Mouse (Mus musculus) left cerebral cortex, postnatal 10 days (tissue): ENCODE data around the gene Dmrtc1a. TPM values are rescaled to one million over a fixed set of nuclear protein-coding genes. Genes with fewer than 3 reads are reported as not detected.
"Not testable (repeated sequence)": the region's sequence is repeated elsewhere in the genome, so short reads cannot be mapped to it uniquely, and the experiment has no call there.

Experiments used
- DNase-seq, 2 experiments: peaks; one replicate each; pipeline ENCODE4 v3.0.0; 2021 to 2022; ENCODE audit warnings: low spot score in 2 of 2, mixed read lengths in 1 of 2; ENCODE audit errors: extremely low spot score in 1 of 2
- intact Hi-C: fragments of 180-260 bp; cut with DNase I; formaldehyde crosslinking; loops from one replicate; pipeline ENCODE4 v1.15.1; 2025
- total RNA-seq, 2 experiments: library from RNA; stranded (reverse); gene quantifications; 2 replicates each; pipeline ENCODE4 v1.2.3; 2021

Gene Dmrtc1a
- total RNA-seq = 1 to 10 TPM; 1.4 to 1.9 TPM

GRCm38 (mm10) chrX:102908587-102908986 is at the start of gene Dmrtc1a, which contains the start of gene 1700011M02Rik:
TSS of gene Dmrtc1a (minus strand) at chrX:102908687.
TSS of gene 1700011M02Rik (plus strand) at chrX:102908905.
- intact Hi-C loops, DNase-seq: not testable (repeated sequence)

- intact Hi-C loops = loop anchor here (10.0 kb wide), 2 partner anchors 235 to 495 kb away; partner anchors contain the start of gene Nap1l2
Measured at GRCm38 (mm10) chrX:102950136-102950535, 41.6 kb upstream of the Dmrtc1a start.

GRCm38 (mm10) chrX:102936743-102937142 is 28.3 kb upstream of the Dmrtc1a start:
- intact Hi-C loops = no loop called here
- no peak for DNase-seq

More at GRCm38 (mm10) chrX:102950136-102950535, 41.6 kb upstream of the Dmrtc1a start:
- not testable (repeated sequence) for DNase-seq

- DNase-seq = no peak
- intact Hi-C loops = no loop called here
Measured at GRCm38 (mm10) chrX:102934395-102934764, 25.9 kb upstream of the Dmrtc1a start.

- intact Hi-C loops = no loop called here
- peak; percentile 18 to 62 for DNase-seq
Measured at GRCm38 (mm10) chrX:102933571-102934394, 25.3 kb upstream of the Dmrtc1a start.

GRCm38 (mm10) chrX:102932992-102933570 is 24.6 kb upstream of the Dmrtc1a start:
- intact Hi-C loops = no loop called here
- DNase-seq = no peak

- DNase-seq, intact Hi-C loops: not testable (repeated sequence)
Measured at GRCm38 (mm10) chrX:102928072-102928471, 19.6 kb upstream of the Dmrtc1a start, which contains the start of gene 1700018G05Rik. TSS of gene 1700018G05Rik (plus strand) at chrX:102928372.

GRCm38 (mm10) chrX:102926707-102927106 is 18.2 kb upstream of the Dmrtc1a start:
- peak in 1 of 2 experiments; percentile 26 for DNase-seq
- intact Hi-C loops = not testable (repeated sequence)

GRCm38 (mm10) chrX:102914823-102915222 is 6.3 kb upstream of the Dmrtc1a start:
- not testable (repeated sequence) for DNase-seq

GRCm38 (mm10) chrX:102867871-102868270 is 40.6 kb downstream of the Dmrtc1a start, which contains the start of gene 1700031F05Rik:
TSS of gene 1700031F05Rik (minus strand) at chrX:102867971.
- intact Hi-C loops = no loop called here
- DNase-seq = no peak

More at GRCm38 (mm10) chrX:102914823-102915222, 6.3 kb upstream of the Dmrtc1a start:
- intact Hi-C loops = loop anchor here (5.0 kb wide), 1 partner anchor 213 kb away; no protein-coding TSS in a partner anchor

GRCm38 (mm10) chrX:102854516-102854915 is 54.0 kb downstream of the Dmrtc1a start, which contains the start of gene Dmrtc1c2:
TSS of gene Dmrtc1c2 (minus strand) at chrX:102854616.
- intact Hi-C loops, DNase-seq: not testable (repeated sequence)

Other genes starting within 250 kb of the Dmrtc1a start
- gene Gm3880, start 221.7 kb downstream of the Dmrtc1a start, total RNA-seq = not detected
- not detected for gene Gm9112, start 201.1 kb downstream of the Dmrtc1a start, total RNA-seq
- not detected for gene Dmrtc1b, start 200.8 kb downstream of the Dmrtc1a start, total RNA-seq
- gene Dmrtc1c1, start 105.7 kb downstream of the Dmrtc1a start, total RNA-seq = not detected
- not detected for gene Dmrtc1c2, start 54.1 kb downstream of the Dmrtc1a start, total RNA-seq
- not detected for gene 1700031F05Rik, start 40.7 kb downstream of the Dmrtc1a start, total RNA-seq
- gene 1700011M02Rik, start 218 bp upstream of the Dmrtc1a start, total RNA-seq = not detected
- not detected for gene 1700018G05Rik, start 19.7 kb upstream of the Dmrtc1a start, total RNA-seq